Mouse (Mus musculus) hindbrain, embryonic 13.5 days (tissue): ENCODE measurements around the gene Pnmal2. TPM values are rescaled to one million over a fixed set of nuclear protein-coding genes. Genes with fewer than 3 reads are reported as not detected.
A peak's percentile ranks its signal among the peaks of the same experiment; 100 is the strongest.

Source experiments
- ATAC-seq: fragments of 200-750 bp; cut with Nextera tagmentation; 2 replicates; pipeline ENCODE4 v1.8.0; 2017; ENCODE audit warnings: moderate TSS enrichment; ENCODE audit not compliant: low FRiP score
- H3K27ac ChIP-seq: fragments of 300-500 bp; sonication (generic); 2 replicates; pipeline ENCODE4 v1.5.1; 2015; ENCODE audit warnings: inconsistent platforms, mild to moderate bottlenecking, moderate library complexity
- H3K27me3 ChIP-seq: fragments of 300-500 bp; sonication (generic); 2 replicates; pipeline ENCODE4 v1.6.1; 2015; ENCODE audit warnings: mild to moderate bottlenecking, inconsistent platforms
- H3K36me3 ChIP-seq: fragments of 300-500 bp; sonication (generic); 2 replicates; pipeline ENCODE4 v1.6.1; 2015; ENCODE audit warnings: mild to moderate bottlenecking, inconsistent platforms
- H3K4me1 ChIP-seq: fragments of 300-500 bp; sonication (generic); replicated peaks from 2 replicates; pipeline ENCODE4 v1.6.1; 2015; ENCODE audit warnings: inconsistent platforms
- H3K4me2 ChIP-seq: fragments of 300-500 bp; sonication (generic); 2 replicates; pipeline ENCODE4 v1.6.1; 2015; ENCODE audit warnings: inconsistent platforms, mild to moderate bottlenecking, moderate library complexity
- H3K4me3 ChIP-seq: fragments of 300-500 bp; sonication (generic); 2 replicates; pipeline ENCODE4 v1.5.1; 2015; ENCODE audit warnings: mild to moderate bottlenecking, inconsistent platforms
- H3K9ac ChIP-seq: fragments of 300-500 bp; sonication (generic); 2 replicates; pipeline ENCODE4 v1.6.1; 2015; ENCODE audit warnings: mild to moderate bottlenecking, inconsistent platforms
- H3K9me3 ChIP-seq: fragments of 300-500 bp; sonication (generic); 2 replicates; pipeline ENCODE4 v1.6.1; 2016; ENCODE audit warnings: inconsistent platforms
- WGBS: fragments of 180-500 bp; shearing (Covaris S2); methylation state at CpG from one replicate; pipeline ENCODE4 v1.1.7; 2015; 5-methylcytosine and 5-hydroxymethylcytosine counted together
- polyA plus RNA-seq: library from polyadenylated mRNA; unstranded; fragments of >200 nt; fragmentation: Nextera tagmentation; extraction: Ambion mirVana; gene quantifications from 2 replicates; pipeline ENCODE4 v1.2.1, GENCODE M21; 2015

The Pnmal2 gene
- polyA plus RNA-seq: 110 and 117 TPM in 2 replicates

DNA sequence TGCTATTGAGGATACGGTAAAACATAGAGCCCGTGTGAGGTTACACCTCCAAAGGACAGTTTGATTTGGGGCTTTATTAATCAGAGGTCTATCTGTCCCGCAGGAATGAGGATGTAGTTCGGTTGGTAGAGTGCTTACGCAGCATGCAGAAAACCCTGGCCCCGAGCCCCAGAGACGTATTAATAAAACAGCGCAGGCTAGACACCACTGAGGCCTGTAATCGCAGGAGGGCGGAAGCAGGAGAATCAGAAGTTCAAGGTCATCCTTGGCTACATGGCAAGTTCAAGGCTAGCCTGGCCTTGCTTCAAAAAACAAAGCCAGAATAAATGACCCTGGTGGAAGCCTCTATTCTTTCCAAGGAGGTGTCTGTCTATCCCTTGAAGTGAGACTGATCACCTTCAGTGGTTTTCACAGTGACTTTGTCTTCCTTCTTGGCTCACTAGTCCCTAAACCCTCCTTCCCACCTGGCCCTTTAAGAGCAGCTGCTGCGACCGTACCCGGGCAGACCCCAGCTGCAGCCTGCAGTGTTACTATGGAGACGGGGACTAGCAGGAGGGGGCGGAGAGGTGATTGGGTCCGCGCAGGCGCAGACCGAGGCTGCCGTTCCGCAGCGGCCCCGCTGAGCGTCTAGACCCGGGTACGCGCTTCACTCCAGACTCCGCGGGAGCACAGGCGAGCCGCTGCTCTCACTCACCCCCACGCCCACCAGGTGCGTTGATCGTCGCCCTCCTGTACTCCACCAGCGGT is at the start of gene Pnmal2:
Gene Pnmal2, plus strand, starts transcription at position 622 of the 747 bp plus-strand sequence.
- Histone ChIP-seq H3K27me3 (peaks cover 8% of the 10 kb centered on the region; the same call in 1 of the 2 replicates), H3K9me3 (no peaks in the 10 kb centered on the region), H3K27ac (peak within 1 kb of the TSS; percentile 97), H3K4me1 (peaks cover 86% of the 10 kb centered on the region), H3K4me3 (peak within 1 kb of the TSS; percentile 85), H3K4me2 (peak within 1 kb of the TSS; percentile 97), H3K9ac (peak within 1 kb of the TSS; percentile 93), H3K36me3 (peaks cover 8% of the 10 kb centered on the region; the same call in 1 of the 2 replicates)
- WGBS: 10% methylated on average over 35 of the region's 36 CpGs
- ATAC-seq: peak; percentile 85

DNA sequence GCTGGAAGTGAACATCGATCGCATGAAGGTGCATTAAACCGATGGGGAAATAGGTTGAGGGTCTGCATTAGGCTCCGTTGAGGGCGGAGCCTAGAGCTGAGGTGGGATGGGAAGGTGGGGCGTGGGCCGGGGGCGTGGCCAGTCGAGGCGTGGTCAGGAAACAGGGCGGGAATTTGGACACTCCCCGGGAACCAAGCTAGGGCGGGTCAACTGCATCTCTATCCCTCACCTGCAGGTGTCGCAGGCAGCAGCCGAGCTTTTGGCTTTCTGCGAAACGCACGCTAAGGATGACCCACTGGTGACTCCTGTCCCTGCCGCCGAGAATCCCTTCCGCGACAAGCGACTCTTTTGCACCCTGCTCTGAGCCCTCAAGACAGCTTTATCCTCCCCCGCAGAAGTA is 49.5 kb upstream of the Pnmal2 start:
- under 1% methylated on average over 24 of the region's 24 CpGs for WGBS
- H3K4me2 ChIP-seq: peak overlapping the region; percentile 53
- peak overlapping the region; percentile 35; the same call in 1 of the 2 replicates for H3K9ac ChIP-seq
- H3K4me1 ChIP-seq: peaks cover 42% of the 10 kb centered on the region
- H3K9me3 ChIP-seq: no peaks in the 10 kb centered on the region
- peak overlapping the region; percentile 23 for H3K4me3 ChIP-seq
- peaks cover 38% of the 10 kb centered on the region for H3K27me3 ChIP-seq
- ATAC-seq: peak; percentile 51
- H3K36me3 ChIP-seq: no peaks in the 10 kb centered on the region
- no peak overlapping the region for H3K27ac ChIP-seq

DNA sequence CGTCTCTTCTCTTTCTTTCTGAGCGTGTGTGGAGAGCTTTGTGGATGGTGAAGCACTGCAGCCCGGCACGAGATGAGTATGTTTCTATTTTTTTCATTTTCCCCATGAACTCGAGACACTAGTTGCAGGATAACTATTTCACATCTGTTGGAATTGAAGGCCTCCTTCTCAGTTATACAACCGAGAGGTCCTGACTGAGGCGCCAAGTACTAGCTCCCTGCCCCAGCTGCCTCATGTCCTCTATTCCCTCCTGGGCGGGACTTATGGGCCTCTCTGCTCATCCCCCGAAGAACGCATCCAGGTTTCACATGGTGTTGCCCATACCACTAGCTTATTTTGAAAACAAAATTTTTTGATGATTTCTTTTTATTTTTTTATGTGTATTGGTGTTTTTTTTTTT is 49.0 kb upstream of the Pnmal2 start:
- Histone ChIP-seq H3K4me3 (peak overlapping the region; percentile 23), H3K27me3 (peaks cover 34% of the 10 kb centered on the region), H3K9ac (peak overlapping the region; percentile 29; the same call in 1 of the 2 replicates), H3K36me3 (no peaks in the 10 kb centered on the region), H3K9me3 (no peaks in the 10 kb centered on the region), H3K4me1 (peaks cover 47% of the 10 kb centered on the region), H3K27ac (no peak overlapping the region), H3K4me2 (peak overlapping the region; percentile 53)
- WGBS: 28% methylated on average over 10 of the region's 10 CpGs
- ATAC-seq: no peak

DNA sequence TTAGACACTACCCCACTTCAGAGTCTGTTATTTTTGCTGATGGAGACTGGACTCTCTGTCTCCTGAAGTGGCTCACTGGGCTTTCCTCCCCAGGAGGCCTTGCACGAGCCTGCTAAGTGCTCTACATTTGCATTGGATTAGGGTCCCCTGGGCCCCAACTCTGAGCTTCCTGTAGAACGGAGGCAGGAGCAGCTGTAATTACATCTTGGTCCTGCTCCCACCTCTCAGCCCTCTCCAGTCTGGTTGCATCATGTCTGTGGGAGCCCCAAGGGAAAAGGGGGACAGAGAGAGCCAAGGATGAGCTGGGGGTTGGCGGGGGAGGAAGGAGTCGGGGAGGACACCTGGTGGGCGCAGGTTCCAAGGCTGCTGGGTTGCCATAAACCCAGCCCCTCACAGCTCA is 44.0 kb upstream of the Pnmal2 start:
- H3K27me3 ChIP-seq: 0 out of 2 replicates have a peak, but pooled peaks cover 6% of the 10 kb centered on the region
- ATAC-seq: no peak
- H3K27ac ChIP-seq: peak overlapping the region; percentile 35; the same call in 1 of the 2 replicates
- no peak overlapping the region for H3K4me2 ChIP-seq
- H3K9ac ChIP-seq: no peak overlapping the region; the same call in 1 of the 2 replicates
- H3K36me3 ChIP-seq: no peaks in the 10 kb centered on the region
- H3K4me1 ChIP-seq: peaks cover 29% of the 10 kb centered on the region
- H3K4me3 ChIP-seq: no peak overlapping the region
- no peaks in the 10 kb centered on the region for H3K9me3 ChIP-seq
- WGBS: 14% methylated on average over 5 of the region's 5 CpGs

DNA sequence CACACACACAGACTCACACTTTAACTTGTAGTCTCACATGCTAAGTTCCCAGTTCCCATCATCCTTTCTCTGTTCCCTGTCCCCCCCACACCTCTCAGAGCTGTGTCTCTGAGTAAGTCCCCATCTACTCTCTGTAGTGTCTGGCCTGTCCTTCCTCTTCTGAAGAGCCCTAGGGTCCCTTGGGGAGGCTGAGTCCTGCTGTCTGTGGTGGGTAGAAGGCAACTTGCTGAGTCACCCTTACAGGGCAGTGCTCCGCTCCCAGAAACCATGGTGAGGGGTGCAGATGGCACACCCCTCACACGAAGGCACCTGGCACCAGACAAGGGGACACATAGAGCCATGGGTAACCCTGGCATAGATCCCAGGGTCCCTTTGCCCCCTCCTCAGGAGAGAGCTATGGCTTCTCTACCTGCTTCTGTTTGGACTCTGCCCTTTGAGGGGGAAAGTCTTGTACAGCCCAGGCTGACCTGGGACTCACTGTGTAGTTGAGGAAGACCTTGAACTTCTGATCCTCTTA is 41.0 kb upstream of the Pnmal2 start:
- no peak overlapping the region for H3K27ac ChIP-seq
- H3K9me3 ChIP-seq: no peaks in the 10 kb centered on the region
- no peak for ATAC-seq
- H3K9ac ChIP-seq: no peak overlapping the region
- 91% methylated on average over 2 of the region's 2 CpGs for WGBS
- peaks cover 46% of the 10 kb centered on the region for H3K4me1 ChIP-seq
- no peak overlapping the region for H3K4me3 ChIP-seq
- no peaks in the 10 kb centered on the region for H3K36me3 ChIP-seq
- no peak overlapping the region for H3K4me2 ChIP-seq
- 0 out of 2 replicates have a peak, but pooled peaks cover 6% of the 10 kb centered on the region for H3K27me3 ChIP-seq

DNA sequence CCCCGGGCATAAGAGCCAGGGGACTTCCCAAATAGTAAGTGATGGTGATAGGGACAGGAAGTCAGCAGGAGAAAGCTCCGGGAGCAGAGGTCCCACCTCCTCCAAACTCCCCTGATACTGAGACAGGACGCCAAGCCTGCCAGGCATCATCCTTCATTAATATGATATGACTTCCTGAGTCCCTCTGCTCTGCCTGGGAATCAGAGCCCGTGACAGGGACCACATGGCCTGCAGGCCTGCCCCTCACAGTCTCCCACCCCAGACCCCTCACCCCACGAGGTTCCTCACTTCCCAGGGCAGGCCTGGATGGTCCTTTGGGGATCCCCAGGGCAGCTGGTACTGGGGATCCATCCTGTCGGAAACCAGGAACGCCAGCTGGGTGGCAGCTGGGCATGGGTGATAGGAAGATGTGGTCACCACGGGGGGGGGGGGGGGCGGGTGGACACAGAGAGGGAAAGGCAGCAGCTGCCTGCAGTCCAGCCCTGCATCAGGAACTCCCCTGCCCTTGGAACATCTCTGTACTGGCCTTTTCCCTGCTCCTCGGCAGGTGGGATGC is 40.3 kb upstream of the Pnmal2 start:
- H3K27me3 ChIP-seq: 0 out of 2 replicates have a peak, but pooled peaks cover 6% of the 10 kb centered on the region
- no peak overlapping the region for H3K4me2 ChIP-seq
- H3K9me3 ChIP-seq: no peaks in the 10 kb centered on the region
- no peak for ATAC-seq
- H3K4me1 ChIP-seq: peaks cover 53% of the 10 kb centered on the region
- no peak overlapping the region for H3K4me3 ChIP-seq
- no peak overlapping the region for H3K9ac ChIP-seq
- H3K27ac ChIP-seq: no peak overlapping the region
- 43% methylated on average over 7 of the region's 10 CpGs for WGBS
- no peaks in the 10 kb centered on the region for H3K36me3 ChIP-seq

DNA sequence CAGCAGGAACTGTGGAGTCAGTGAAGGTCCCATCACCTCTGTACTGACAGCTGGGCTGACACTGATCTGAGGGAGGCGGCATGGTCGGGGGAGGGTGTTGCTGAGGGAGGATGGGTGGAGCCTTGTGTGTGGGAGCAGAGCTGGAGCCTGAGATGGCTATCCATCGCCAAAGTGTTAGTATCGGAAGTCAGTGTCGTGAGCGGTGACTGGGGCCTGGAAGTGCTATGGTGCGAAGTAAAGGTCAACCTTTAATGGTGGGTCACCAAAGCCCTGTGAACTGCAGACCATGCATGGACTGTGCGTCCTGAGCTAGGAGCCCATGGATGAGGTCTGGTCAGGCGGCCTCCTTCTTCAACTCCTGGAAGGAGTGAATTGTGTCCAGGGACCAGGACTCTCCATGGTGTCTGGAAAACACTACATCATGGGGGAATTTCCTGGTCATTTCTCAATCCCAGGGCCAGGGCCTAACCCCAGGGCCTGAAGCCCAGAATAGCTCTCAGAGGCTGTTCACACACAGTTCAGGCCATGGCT is 38.9 kb upstream of the Pnmal2 start:
- ATAC-seq: no peak
- H3K4me2 ChIP-seq: no peak overlapping the region

DNA sequence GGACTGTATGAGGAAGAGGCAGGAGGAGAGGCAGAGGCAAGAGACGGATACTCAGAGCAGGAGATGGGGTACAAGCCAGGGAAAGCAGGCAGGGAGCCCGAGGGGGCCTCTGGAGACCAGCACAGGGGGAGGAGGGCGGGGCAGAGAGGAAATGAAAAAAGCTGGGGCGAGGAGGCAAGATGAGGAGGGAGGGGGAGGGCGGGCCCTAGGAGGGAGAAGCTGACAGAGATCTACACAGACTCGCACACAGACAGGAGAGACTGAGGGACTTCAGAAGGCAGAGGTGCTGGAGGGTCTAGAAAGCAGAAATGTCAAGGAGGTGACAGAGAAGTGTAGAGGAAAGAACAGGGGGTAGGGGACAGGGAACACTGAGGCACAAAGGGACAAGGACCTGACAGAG is 38.2 kb upstream of the Pnmal2 start, which contains the start of gene Ptgir:
Gene Ptgir, plus strand, starts transcription at position 210 of the 400 bp plus-strand sequence.
- peaks cover 42% of the 10 kb centered on the region for H3K4me1 ChIP-seq
- 0 out of 2 replicates have a peak within 1 kb of the TSS, but pooled peaks have one; percentile 43 for H3K9ac ChIP-seq
- WGBS: 11% methylated on average over 6 of the region's 6 CpGs
- H3K4me3 ChIP-seq: no peak within 1 kb of the TSS
- H3K27ac ChIP-seq: no peak within 1 kb of the TSS
- 0 out of 2 replicates have a peak, but pooled peaks cover 6% of the 10 kb centered on the region for H3K27me3 ChIP-seq
- no peaks in the 10 kb centered on the region for H3K36me3 ChIP-seq
- no peak for ATAC-seq
- no peaks in the 10 kb centered on the region for H3K9me3 ChIP-seq
- no peak within 1 kb of the TSS for H3K4me2 ChIP-seq

More for the DNA sequence above, 38.9 kb upstream of the Pnmal2 start:
- H3K27me3 ChIP-seq: 0 out of 2 replicates have a peak, but pooled peaks cover 6% of the 10 kb centered on the region
- peaks cover 45% of the 10 kb centered on the region for H3K4me1 ChIP-seq
- WGBS: 62% methylated on average over 9 of the region's 9 CpGs
- no peak overlapping the region for H3K4me3 ChIP-seq
- no peak overlapping the region for H3K9ac ChIP-seq
- H3K36me3 ChIP-seq: no peaks in the 10 kb centered on the region
- H3K27ac ChIP-seq: no peak overlapping the region
- H3K9me3 ChIP-seq: no peaks in the 10 kb centered on the region

DNA sequence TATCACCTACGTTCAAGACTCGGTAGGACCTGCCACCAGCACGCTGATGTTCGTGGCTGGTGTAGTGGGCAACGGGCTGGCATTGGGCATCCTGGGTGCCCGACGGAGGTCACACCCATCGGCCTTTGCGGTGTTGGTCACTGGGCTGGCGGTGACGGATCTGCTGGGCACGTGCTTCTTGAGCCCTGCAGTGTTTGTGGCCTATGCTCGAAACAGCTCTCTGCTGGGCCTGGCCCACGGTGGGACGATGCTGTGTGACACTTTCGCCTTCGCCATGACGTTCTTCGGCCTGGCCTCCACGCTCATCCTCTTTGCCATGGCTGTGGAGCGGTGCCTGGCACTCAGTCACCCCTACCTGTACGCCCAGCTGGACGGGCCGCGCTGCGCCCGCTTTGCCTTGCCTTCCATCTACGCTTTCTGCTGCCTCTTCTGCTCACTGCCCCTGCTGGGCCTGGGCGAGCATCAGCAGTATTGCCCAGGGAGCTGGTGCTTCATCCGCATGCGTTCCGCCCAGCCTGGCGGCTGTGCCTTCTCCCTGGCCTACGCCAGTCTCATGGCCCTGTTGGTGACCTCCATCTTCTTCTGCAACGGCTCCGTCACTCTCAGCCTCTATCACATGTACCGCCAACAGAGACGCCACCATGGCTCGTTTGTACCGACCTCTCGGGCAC is 37.5 kb upstream of the Pnmal2 start:
- no peak for ATAC-seq
- Histone ChIP-seq H3K27me3 (0 out of 2 replicates have a peak, but pooled peaks cover 6% of the 10 kb centered on the region), H3K4me2 (no peak overlapping the region), H3K4me1 (peaks cover 41% of the 10 kb centered on the region), H3K9ac (no peak overlapping the region), H3K27ac (no peak overlapping the region), H3K36me3 (no peaks in the 10 kb centered on the region), H3K9me3 (no peaks in the 10 kb centered on the region), H3K4me3 (no peak overlapping the region)
- 93% methylated on average over 41 of the region's 41 CpGs for WGBS

DNA sequence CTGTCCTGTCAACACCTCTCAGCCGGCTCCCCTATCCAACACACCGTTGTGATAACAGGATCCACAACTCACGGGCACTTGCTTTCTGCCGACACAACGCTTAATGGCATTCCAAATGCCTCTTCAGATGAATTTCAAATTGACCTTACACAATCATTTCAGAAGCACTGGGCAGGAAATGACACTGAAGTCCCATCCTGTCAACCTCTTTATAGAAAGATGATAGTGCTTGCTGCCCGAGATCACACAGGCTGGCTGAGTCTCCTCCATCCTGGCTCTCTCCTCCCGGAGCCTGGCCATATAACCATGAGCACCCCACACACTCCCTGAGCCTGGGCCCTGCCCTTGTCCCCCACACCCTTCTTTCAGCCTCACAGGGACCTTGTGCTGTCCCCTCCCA is 36.6 kb upstream of the Pnmal2 start:
- Histone ChIP-seq H3K4me1 (peaks cover 46% of the 10 kb centered on the region), H3K27me3 (0 out of 2 replicates have a peak, but pooled peaks cover 3% of the 10 kb centered on the region), H3K9me3 (no peaks in the 10 kb centered on the region), H3K27ac (no peak overlapping the region), H3K9ac (no peak overlapping the region), H3K4me2 (no peak overlapping the region), H3K4me3 (no peak overlapping the region), H3K36me3 (no peaks in the 10 kb centered on the region)
- no peak for ATAC-seq
- WGBS: 79% methylated on average over 7 of the region's 7 CpGs

DNA sequence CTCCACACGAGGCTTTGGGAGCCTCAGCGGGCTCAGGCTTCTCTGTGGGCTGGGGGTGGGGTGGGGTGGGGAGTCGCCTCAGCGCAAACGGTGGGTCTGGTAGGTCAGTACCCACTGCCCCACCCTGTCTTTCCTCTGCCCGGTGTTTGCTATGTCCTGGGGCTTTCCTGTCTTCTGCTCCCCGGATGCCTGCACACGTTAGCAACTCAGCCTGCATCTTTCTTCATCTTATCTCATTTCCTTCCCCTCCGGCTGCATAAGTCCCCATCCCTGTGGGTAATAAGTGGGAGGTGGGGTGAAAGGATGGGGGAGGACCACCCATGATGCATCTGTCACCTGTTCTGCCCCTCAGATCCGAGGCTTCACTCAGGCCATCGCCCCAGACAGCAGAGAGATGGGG is 36.1 kb upstream of the Pnmal2 start:
- no peak overlapping the region for H3K27ac ChIP-seq
- H3K4me3 ChIP-seq: no peak overlapping the region
- peaks cover 51% of the 10 kb centered on the region for H3K4me1 ChIP-seq
- 0 out of 2 replicates have a peak, but pooled peaks cover 3% of the 10 kb centered on the region for H3K27me3 ChIP-seq
- no peak overlapping the region for H3K4me2 ChIP-seq
- ATAC-seq: no peak
- H3K9ac ChIP-seq: no peak overlapping the region; the same call in 1 of the 2 replicates
- H3K36me3 ChIP-seq: no peaks in the 10 kb centered on the region
- 50% methylated on average over 11 of the region's 11 CpGs for WGBS
- no peaks in the 10 kb centered on the region for H3K9me3 ChIP-seq
